Mouse (Mus musculus): ENCODE measurements around the gene Ttll7. TPM values are rescaled to one million over a fixed set of nuclear protein-coding genes. Genes with fewer than 3 reads are reported as not detected.
A peak's percentile ranks its signal among the peaks of the same experiment; 100 is the strongest.

Gene Ttll7
- polyA plus RNA-seq, 2 experiments: 0.23 to 0.47 TPM

DNA sequence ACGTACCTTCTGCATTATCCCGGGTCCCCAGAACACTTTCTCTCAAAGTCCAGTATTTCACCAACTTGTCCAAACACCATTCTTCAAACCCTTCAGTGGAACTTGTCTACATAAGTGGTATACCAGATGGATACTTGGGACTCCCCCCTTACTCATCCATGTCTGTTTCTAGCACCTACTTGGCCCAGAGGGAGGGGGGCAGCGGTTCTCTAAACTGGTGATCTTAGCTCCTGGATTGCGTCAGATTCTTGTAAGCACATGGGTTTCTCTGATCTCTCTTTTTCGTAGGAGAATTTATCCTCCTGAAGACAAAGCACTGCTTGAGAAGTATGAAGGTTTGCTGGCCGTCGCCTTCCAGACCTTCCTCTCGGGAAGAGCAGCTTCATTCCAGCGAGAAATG is 79.0 kb downstream of the Ttll7 start:
- Histone ChIP-seq H3K27me3 (ENCODE audit: control insufficient read depth, insufficient read depth, low read length) (no peaks in the 10 kb centered on the region), H3K36me3 (replicated peaks; ENCODE audit: control insufficient read depth, insufficient read depth, low read depth) (no peaks in the 10 kb centered on the region), H3K27ac (no peak overlapping the region), H3K4me2 (ENCODE audit: low read depth) (no peak overlapping the region), H3K4me1 (replicated peaks; ENCODE audit: control insufficient read depth in 2 of 2, insufficient read depth in 2 of 2, low read length in 1 of 2) (no peaks in the 10 kb centered on the region), H3K9me3 (ENCODE audit: control insufficient read depth, low read length) (no peaks in the 10 kb centered on the region), H3K4me3 (ENCODE audit: insufficient read depth in 1 of 2, low read depth in 2 of 2, low read length in 2 of 2) (no peak overlapping the region), H3K9ac (replicated peaks) (no peak overlapping the region)
- ATAC-seq (ENCODE audit: insufficient read depth): no peak
- 86% methylated on average over 9 of the region's 9 CpGs for WGBS (ENCODE audit: insufficient replicate concordance)
- no peak for DNase-seq (ENCODE audit: low read depth in 3 of 3, low spot score in 3 of 3)
- TF ChIP-seq EP300 (IDR thresholded peaks at IDR 0.05; ENCODE audit: low read depth) (no peak), CTCF (IDR thresholded peaks at IDR 0.05; ENCODE audit: low read depth) (no peak)

DNA sequence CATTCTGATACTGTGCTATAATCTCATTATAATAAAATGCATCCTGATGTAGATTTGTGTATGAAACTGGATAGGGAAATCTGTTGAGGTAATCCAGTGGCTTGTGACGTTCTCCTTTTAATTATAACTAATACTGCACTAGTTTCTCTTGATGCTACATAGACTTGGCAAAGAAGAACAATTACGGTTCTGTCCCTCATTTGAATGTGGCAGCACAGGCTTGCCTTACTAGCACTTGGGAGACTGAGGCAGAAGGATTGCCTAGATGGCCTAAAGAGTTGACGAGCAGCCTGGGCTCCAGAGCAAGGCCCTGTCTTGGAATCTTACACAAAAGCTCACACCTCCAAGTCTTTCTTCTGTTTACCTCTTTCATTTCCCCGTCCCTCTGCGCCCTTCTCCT is 80.3 kb downstream of the Ttll7 start:
- H3K4me3 ChIP-seq (ENCODE audit: insufficient read depth in 1 of 2, low read depth in 2 of 2, low read length in 2 of 2): no peak overlapping the region
- no peak overlapping the region for H3K27ac ChIP-seq
- no peak overlapping the region for H3K9ac ChIP-seq (replicated peaks)
- 62% methylated on average over 5 of the region's 5 CpGs for WGBS (ENCODE audit: insufficient replicate concordance)
- H3K4me1 ChIP-seq (replicated peaks; ENCODE audit: control insufficient read depth in 2 of 2, insufficient read depth in 2 of 2, low read length in 1 of 2): no peaks in the 10 kb centered on the region
- H3K4me2 ChIP-seq (ENCODE audit: low read depth): no peak overlapping the region
- no peak for DNase-seq (ENCODE audit: low read depth in 3 of 3, low spot score in 3 of 3)
- H3K9me3 ChIP-seq (ENCODE audit: control insufficient read depth, low read length): no peaks in the 10 kb centered on the region
- TF ChIP-seq CTCF (IDR thresholded peaks at IDR 0.05; ENCODE audit: low read depth) (no peak), EP300 (IDR thresholded peaks at IDR 0.05; ENCODE audit: low read depth) (no peak)
- H3K36me3 ChIP-seq (replicated peaks; ENCODE audit: control insufficient read depth, insufficient read depth, low read depth): no peaks in the 10 kb centered on the region
- no peak for ATAC-seq (ENCODE audit: insufficient read depth)
- H3K27me3 ChIP-seq (ENCODE audit: control insufficient read depth, insufficient read depth, low read length): no peaks in the 10 kb centered on the region

DNA sequence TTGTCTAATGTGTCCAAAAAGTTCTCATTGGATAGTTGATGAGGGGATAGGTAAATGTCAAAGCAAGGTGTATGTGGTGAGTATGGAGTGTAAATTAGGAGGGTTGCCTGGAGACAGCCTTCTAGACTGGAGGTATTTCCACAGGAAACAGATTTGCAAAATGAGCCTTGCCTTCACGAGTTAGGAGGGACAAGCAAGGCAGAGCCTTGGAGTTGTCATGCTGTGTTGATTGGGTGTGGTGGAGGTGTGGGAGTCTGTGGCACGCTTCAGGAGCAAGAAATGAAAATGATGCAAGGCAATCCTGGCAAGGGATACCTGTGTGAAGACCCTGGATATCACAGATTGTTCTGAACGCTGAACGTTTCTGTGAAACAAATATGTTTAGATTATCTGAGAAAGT is 84.7 kb downstream of the Ttll7 start:
- H3K27me3 ChIP-seq (ENCODE audit: control insufficient read depth, insufficient read depth, low read length): no peaks in the 10 kb centered on the region
- no peak for TF ChIP-seq CTCF (IDR thresholded peaks at IDR 0.05; ENCODE audit: low read depth)
- no peak for TF ChIP-seq EP300 (IDR thresholded peaks at IDR 0.05; ENCODE audit: low read depth)
- H3K4me3 ChIP-seq (ENCODE audit: insufficient read depth in 1 of 2, low read depth in 2 of 2, low read length in 2 of 2): no peak overlapping the region
- DNase-seq (ENCODE audit: low read depth in 3 of 3, low spot score in 3 of 3) (no peak), ATAC-seq (ENCODE audit: insufficient read depth) (no peak)
- H3K36me3 ChIP-seq (replicated peaks; ENCODE audit: control insufficient read depth, insufficient read depth, low read depth): no peaks in the 10 kb centered on the region
- H3K9ac ChIP-seq (replicated peaks): no peak overlapping the region
- H3K4me2 ChIP-seq (ENCODE audit: low read depth): no peak overlapping the region
- 46% methylated on average over 4 of the region's 4 CpGs for whole genome bisulfite sequencing (ENCODE audit: insufficient replicate concordance)
- H3K27ac ChIP-seq: no peak overlapping the region
- H3K4me1 ChIP-seq (replicated peaks; ENCODE audit: control insufficient read depth in 2 of 2, insufficient read depth in 2 of 2, low read length in 1 of 2): no peaks in the 10 kb centered on the region
- H3K9me3 ChIP-seq (ENCODE audit: control insufficient read depth, low read length): no peaks in the 10 kb centered on the region

DNA sequence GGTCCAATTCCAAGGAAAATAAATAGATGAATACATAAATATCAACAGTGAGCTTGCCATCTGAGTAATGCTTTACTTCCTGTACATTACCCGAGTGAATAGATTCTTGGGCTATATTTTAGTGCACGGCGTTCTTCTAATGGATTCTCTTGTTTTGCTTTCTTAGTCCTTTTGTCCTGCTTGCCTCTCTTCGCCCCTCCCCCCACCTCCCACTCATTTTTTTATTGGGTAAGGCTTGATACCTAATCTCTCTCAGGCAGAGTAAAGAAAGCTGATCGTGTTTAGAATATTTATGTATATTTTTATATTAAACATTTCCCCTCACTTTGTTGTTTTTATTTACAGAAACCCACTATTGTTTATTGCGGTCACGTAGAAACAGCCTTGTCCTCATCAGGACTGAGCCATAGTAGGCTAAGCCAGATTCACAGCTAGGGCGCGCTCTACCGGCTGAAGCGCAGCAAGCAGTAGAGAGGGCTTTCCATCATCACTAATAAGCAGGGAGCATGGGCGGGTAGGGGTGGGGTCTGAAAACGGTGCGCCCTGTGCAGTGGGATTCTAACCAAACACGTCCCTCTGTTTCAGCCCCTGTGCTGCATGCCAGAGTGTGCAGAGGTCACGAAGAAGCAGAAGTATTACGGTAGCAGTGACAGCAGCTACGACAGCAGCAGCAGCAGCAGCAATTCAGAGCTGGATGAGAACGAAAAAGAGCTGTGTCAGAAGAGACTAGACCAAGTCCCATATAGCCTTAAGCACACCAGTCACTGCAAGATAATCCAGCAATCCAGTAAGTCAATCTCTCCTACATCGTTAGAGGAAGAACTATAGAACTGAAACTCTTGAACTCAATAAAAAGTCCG is 87.5 kb downstream of the Ttll7 start:
- ATAC-seq (ENCODE audit: insufficient read depth): no peak

DNA sequence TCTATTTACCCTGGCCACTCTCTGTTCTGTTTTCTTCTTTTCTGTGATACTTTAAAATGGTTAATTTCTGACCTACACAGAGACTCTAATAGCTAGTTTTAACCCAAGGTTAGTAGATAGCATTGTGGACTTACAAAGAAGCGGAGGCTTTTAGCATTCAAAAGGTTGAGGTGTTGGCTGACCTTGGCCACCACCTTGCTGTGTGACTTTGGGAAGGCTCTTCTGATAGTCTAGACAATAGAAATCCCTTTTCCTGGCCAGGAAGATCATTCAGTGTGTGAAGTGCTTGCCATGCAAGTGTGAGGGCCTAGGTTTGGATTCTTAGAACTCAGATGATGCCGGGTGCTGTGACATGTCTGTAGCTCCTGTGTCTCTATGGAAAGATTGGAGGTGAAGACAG is 90.9 kb downstream of the Ttll7 start:
- Histone ChIP-seq H3K4me3 (ENCODE audit: insufficient read depth in 1 of 2, low read depth in 2 of 2, low read length in 2 of 2) (no peak overlapping the region), H3K27me3 (ENCODE audit: control insufficient read depth, insufficient read depth, low read length) (no peaks in the 10 kb centered on the region), H3K27ac (no peak overlapping the region), H3K36me3 (replicated peaks; ENCODE audit: control insufficient read depth, insufficient read depth, low read depth) (no peaks in the 10 kb centered on the region), H3K9me3 (ENCODE audit: control insufficient read depth, low read length) (no peaks in the 10 kb centered on the region), H3K4me2 (ENCODE audit: low read depth) (no peak overlapping the region), H3K4me1 (replicated peaks; ENCODE audit: control insufficient read depth in 2 of 2, insufficient read depth in 2 of 2, low read length in 1 of 2) (no peaks in the 10 kb centered on the region), H3K9ac (replicated peaks) (no peak overlapping the region)
- no peak for TF ChIP-seq CTCF (IDR thresholded peaks at IDR 0.05; ENCODE audit: low read depth)
- no peak for TF ChIP-seq EP300 (IDR thresholded peaks at IDR 0.05; ENCODE audit: low read depth)
- ATAC-seq (ENCODE audit: insufficient read depth) (no peak), DNase-seq (ENCODE audit: low read depth in 3 of 3, low spot score in 3 of 3) (no peak)
- 64% methylated on average over 2 of the region's 2 CpGs for WGBS (ENCODE audit: insufficient replicate concordance)

More for the DNA sequence above, 87.5 kb downstream of the Ttll7 start:
- H3K4me1 ChIP-seq (replicated peaks; ENCODE audit: control insufficient read depth in 2 of 2, insufficient read depth in 2 of 2, low read length in 1 of 2): no peaks in the 10 kb centered on the region
- no peak overlapping the region for H3K9ac ChIP-seq (replicated peaks)
- no peak overlapping the region for H3K4me3 ChIP-seq (ENCODE audit: insufficient read depth in 1 of 2, low read depth in 2 of 2, low read length in 2 of 2)
- no peaks in the 10 kb centered on the region for H3K36me3 ChIP-seq (replicated peaks; ENCODE audit: control insufficient read depth, insufficient read depth, low read depth)
- TF ChIP-seq CTCF (IDR thresholded peaks at IDR 0.05; ENCODE audit: low read depth): peak; percentile 25; the same call in 1 of the 2 replicates
- TF ChIP-seq EP300 (IDR thresholded peaks at IDR 0.05; ENCODE audit: low read depth): no peak
- no peak overlapping the region for H3K27ac ChIP-seq
- WGBS (ENCODE audit: insufficient replicate concordance): 25% methylated on average over 21 of the region's 21 CpGs
- H3K27me3 ChIP-seq (ENCODE audit: control insufficient read depth, insufficient read depth, low read length): no peaks in the 10 kb centered on the region
- no peak for DNase-seq (ENCODE audit: low read depth in 3 of 3, low spot score in 3 of 3)
- no peak overlapping the region for H3K4me2 ChIP-seq (ENCODE audit: low read depth)
- no peaks in the 10 kb centered on the region for H3K9me3 ChIP-seq (ENCODE audit: control insufficient read depth, low read length)

All from liver, embryonic 14.5 days (tissue).